Mouse (Mus musculus): ENCODE data around the gene Laptm5. TPM values are rescaled to one million over a fixed set of nuclear protein-coding genes. Genes with fewer than 3 reads are reported as not detected.

Gene Laptm5
- total RNA-seq (2021) = 10 to 100 TPM; 21.4 to 29.3 TPM
- long read RNA-seq, experiment 1, transcript Laptm5-207 (8 exons, 2,600 nt) = major isoform, 8 of 14 reads
- long read RNA-seq, experiment 1, partial matches to known transcripts = 4 of 14 reads
- long read RNA-seq, experiment 1, other reads (novel, unspliced or antisense) = 2 of 14 reads
- long read RNA-seq, experiment 2, transcript Laptm5-207 (8 exons, 2,600 nt) = major isoform, 10 of 22 reads
- long read RNA-seq, experiment 2, partial matches to known transcripts = 9 of 22 reads
- long read RNA-seq, experiment 2, other reads (novel, unspliced or antisense) = 3 of 22 reads

DNA sequence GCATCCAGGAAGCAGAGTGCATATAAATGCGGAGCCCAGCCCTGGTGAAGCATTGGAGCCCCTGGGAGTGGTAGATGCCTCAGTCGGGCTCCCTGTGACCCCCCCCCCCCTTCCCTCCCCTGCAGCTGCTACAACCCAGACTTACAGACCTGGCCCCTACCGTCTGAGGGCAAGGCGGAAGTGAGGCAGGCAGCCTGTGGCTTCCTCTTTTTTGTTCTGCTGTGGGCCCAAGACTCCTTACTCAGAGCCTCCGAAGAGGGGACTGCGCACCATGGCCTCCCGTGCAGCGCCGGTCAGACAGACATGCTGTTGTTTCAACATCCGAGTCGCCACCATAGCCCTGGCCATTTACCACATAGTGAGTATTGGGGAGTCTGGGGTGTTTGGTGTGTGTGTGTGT is at the start of gene Laptm5:
TSS of gene Laptm5 (plus strand) at position 49 of the 400 bp plus-strand sequence.
- DNase-seq (ENCODE audit: low spot score in 2 of 2) = no peak

DNA sequence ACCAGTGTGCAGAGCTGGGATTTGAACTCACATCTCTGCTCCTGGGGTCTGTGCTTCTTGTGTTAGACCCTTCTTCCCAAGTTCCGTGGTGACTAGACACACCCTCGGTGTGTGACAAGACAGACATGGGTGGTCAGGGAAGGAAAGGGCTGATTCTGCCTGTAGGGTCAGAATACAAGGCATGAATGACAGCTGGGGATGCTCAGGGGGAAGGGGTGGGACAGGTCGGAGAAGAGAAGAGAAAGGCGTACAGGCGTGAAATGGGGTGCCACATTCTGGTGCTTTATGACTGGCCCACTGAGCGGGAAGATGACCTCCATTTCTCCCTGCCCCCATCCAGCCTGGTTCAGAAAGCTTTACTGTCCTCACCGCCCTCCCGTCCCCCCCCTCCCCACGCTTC is 47.5 kb upstream of the Laptm5 start:
- DNase-seq (ENCODE audit: low spot score in 2 of 2) = no peak

DNA sequence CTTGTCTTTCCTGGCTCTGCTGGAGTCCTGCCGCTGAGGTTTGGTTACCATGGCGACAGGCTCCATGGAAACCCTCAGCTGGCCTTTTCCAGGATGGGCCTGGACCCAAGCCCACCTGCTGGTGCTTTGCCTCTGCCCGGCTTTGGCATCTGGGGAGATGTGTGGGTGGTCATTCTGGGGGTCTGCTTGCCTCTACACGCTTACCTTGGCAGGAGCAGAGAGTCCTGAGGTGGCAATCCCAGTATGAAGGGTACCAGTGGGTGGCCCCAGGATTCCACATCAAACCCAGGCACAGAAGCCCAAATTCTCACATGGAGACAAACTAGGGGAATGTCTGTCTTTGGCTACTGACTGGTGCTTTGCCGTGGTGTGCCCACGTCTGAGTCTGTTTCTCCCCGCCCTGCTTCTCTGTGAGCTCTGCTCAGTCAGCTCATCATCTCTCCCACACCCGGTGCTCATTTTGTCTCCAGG is 47.0 kb upstream of the Laptm5 start:
- DNase-seq (ENCODE audit: low spot score in 2 of 2) = no peak

DNA sequence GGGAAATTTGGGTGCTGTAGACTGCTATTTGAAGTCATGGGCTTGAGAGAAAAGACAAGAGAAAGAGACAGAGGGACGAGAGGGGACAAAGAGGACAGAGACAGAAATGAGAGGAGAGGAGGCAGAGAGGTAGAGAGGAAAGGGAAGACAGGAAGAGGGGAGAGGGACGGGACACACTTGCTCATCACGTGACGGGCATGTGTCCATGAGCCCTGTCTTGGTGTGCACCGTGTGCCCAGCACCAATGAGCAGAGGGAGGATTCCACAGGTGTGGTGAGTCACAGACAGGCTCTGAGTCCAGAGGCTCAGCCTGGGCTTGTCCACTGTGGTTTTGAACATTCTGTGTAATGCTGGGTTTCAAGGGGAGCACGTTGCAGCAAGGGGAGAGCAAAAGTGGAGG is 45.0 kb upstream of the Laptm5 start:
- no peak for DNase-seq (ENCODE audit: low spot score in 2 of 2)

DNA sequence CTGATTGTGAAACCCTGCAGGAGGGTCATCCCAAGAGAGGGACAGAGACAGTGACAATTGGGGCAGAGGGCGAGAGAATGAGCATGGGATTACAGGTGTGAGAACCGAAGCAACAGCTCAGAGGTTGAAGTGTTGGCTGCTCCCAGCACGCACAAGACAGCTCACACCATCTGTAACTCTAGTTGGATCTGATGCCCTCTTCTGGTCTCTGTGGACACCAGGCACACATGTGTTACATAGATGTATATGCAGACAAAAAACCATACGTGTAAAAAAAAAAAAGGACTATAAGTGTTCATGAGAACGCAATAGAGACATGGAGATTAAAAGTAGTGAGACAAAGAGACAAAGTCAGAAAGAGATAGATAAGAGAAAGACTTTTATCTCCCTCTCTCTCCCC is 44.1 kb upstream of the Laptm5 start:
- DNase-seq (ENCODE audit: low spot score in 2 of 2) = no peak

DNA sequence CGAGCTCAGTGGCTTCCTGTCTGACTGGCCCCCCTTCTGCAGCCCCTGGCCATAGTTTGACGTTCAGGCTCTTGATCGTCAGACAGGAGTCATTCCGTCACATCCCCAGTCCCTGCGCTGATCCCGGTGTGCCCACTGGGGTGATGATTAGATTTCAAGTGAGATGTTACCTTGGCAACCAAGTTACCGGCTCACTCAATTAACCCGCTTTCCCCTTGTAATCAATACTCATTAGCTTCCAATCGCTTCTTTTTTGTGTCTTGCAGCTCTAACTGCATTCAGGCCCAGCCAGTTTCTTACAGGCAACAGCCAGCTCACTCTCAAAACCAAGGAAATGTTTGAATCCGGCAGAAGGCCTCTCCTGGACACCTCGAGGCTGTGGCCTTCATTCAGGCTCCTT is 40.5 kb upstream of the Laptm5 start:
- no peak for DNase-seq (ENCODE audit: low spot score in 2 of 2)

DNA sequence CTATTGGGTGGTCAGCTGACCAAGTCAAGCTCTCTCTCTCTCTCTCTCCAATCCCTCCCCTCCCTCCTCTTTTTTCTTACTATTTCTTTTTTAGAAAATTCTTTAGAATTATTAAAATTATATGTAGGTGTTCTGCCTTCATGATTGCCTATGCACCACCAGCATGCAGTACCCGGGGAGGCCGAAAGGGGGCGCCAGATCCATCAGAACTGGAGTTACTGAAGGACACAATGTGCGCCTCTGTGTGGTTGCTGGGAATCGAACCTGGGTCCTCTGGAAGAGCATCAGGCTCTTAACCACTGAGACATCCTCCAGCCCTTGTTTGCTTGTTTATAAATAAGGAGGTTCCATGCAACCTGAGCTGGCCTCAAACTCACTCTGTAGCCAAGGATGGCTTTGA is 39.5 kb upstream of the Laptm5 start:
- no peak for DNase-seq (ENCODE audit: low spot score in 2 of 2)

DNA sequence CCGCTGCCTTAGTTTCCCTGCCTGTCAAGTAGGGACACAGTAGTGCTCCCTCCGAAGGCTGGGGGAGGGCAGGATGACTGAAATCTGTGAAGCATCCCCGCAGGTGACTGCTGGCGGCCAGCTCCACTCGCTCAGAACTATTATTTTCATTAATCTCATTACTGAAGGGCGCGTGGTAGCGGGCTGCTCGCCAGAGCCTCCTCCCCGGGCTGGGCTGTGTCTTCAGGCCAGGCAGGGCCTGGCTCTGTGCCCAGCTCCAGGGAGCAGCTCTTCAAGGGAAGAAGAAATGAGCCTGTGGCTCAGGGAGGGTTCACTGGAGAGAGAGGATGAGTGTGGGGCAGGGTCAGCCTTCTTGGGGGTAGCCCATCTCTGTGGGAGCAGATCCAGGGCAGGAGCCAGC is 38.3 kb upstream of the Laptm5 start:
- peak; percentile 37 to 58 for DNase-seq (ENCODE audit: low spot score in 2 of 2)

DNA sequence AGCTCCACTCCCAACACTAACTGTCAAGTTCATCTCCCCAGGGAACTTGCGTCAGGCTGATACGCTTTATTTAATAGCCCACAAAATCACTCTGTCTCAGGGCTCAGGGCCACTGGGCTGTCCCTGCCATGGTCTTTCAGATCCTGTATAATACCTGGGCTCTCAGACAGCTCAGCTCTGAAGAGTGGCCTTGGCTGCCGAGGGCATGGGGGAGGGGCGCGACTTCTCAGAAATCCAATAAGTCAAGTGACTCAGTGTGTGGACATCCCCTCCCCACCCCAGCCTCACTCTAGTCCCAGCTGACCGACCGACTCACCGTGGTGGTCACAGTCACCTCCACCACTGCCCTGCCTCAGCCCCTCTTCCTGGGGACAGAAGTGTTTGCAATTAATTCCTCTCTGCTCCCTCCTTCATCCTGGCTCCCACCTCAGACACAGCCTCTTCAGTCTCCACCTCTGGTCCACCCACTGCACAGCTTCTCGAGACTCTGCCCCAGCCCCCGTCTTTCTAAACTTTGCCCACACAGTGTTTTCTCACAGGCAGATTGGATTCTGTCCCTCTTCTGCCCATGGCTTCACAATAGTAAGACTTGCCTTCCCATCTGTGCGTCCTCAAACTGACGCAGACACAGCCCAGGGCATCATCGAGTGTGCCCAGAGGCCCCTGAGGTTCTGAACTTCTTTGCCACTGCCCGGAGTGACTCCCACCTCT is 36.8 kb upstream of the Laptm5 start:
- DNase-seq (ENCODE audit: low spot score in 2 of 2) = no peak

DNA sequence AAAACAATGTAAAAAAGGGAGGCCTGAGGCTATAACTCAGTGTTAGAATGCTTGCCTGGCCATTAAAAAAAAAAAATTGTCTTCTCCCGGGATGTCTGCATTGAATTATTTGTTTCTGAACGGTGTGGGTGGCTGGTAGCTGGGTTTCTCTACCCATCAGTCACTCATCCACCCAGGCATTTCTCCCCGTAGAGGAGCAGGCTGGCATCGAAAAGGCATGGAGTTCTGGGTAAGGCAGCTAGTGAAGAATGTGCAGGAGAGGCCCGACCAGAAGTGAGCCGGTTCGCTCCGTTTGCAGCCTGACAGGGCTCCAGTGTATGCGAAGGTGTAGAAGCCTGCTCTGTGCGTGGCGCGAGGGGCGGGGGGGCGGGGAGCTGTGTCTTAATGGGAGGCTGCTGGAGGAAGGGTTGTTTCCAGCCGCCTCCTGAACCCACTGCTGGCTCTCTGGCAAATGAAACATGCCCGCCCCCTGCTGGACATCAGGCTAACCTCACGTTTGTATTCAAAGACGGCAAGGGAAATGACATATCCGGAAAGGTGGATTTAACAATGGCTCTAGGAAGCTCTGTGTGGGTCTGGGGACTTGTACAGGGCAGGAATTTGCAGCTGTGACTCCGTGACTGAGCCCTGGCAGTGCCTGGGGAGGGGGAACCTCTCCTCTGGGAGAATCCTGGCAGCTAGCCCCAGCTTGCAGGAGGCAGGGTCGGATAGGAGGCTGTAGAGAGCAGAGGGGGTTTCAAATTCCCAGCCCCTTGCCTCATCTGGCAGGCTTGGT is 34.5 kb upstream of the Laptm5 start:
- DNase-seq (ENCODE audit: low spot score in 2 of 2) = peak; percentile 72 to 82

DNA sequence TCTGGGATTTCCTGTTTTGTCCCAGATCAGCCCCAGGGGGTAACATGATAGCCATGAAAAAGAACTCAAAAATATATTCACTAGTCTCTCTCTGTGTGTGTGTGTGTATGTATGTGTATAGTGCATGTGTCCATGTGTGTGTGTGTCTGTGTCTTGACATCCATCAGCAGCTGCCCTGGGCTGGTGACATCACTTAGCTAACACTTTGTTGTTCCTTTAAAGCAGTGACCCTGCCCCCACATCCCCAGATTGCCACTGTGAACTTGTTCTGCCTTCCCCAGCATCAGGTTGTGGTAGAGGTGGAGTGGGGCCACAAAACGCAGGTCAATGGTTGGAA is 33.9 kb upstream of the Laptm5 start:
- no peak for DNase-seq (ENCODE audit: low spot score in 2 of 2)

DNA sequence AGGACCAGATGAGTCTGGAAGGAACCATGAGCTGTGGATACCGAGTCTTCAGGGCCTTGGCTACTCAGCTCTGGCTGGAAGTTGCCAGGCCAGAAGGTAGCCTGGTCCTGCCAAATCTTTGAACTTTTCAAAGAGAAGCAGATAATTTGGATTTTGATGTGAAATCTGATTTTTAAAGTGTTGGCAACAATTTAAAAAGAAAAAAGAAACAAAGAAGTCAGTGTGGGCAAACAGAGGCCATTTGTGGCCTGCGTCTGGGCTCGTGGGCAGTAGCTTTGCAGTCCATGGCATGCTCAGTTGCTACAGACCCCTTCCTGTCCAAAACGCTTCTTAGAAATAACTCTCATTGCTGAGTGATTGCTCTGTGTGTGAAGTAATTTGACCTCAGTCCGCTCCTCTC is 31.6 kb upstream of the Laptm5 start:
- no peak for DNase-seq (ENCODE audit: low spot score in 2 of 2)

DNA sequence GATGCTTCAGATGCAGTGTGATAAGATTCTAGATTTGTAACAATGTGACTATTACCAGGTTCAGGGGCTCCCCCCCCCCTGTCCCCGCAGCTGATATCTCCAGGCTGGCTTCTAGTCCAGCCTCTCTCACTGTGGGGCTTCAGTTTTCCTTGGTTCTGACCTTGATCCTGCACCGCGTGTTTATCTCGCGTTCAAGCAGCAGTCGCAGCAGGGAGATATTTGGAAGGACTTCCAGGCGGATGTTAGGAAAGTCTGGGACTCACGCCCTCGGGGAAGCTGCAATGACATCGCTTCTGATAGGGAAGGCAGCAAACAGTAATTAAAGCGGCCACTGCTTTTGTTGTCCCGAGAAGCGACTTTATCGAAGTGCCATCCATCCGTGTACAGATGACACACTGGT is 30.2 kb upstream of the Laptm5 start:
- no peak for DNase-seq (ENCODE audit: low spot score in 2 of 2)

DNA sequence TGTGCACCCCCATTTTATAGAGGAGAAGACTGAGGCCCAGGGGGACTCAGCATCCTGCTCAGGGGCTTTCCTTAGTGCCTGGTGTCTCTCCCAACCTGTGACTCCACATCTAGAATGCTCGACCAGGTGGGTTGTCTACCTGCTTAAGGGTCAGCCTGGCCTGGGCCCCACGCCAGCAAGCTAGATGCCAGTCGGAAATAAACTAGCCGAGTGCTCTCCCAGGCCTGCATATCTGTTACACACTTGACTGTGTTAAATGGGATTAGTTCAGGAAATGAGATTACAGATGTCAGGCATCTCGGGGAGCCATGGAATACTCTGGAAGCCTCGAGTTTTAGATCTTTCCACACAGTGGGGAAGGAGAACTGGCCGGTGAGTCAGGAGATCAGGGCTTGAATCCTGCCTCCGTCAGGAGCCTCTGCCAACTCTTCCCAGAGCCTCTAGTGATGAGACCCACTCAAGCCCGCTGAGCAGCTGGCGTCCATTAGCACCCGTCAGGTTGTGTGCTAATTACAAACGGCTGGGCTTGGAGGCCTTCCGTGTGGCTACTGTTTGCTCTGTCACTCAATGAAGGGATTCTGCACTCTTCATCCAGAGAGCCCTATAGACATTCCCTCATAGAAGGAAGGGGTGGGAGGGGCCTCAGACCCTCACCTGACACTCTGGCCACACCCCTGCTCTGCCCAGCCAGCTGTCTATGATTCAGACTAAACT is 28.9 kb upstream of the Laptm5 start:
- no peak for DNase-seq (ENCODE audit: low spot score in 2 of 2)

DNA sequence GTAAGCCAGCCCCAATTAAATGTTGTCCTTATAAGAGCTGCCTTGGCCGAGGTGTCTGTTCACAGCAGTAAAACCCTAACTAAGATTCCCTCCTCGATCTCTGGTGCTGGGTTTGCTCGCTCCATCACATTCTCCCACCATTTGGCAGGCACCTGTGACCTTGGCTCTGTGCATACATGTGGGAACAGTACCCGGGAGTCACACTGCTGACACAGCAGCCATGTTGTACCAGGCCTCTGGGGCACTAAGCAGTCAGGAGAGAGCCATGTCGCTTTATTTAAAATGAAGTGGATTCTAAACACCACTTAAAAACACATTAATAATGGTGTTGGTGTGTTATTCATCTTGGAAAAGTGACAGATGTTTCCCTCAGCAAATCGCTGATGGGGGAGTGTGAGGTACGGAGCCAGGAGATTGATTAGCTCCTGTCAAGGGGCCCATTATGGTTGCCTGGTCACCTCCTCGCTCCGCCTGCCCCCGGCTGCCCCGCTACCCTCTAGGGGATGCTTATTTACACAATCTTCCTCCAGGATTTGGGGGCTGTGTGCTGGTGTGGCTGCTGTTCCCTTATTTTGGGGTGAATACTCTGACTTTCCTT is 25.7 kb upstream of the Laptm5 start:
- no peak for DNase-seq (ENCODE audit: low spot score in 2 of 2)

DNA sequence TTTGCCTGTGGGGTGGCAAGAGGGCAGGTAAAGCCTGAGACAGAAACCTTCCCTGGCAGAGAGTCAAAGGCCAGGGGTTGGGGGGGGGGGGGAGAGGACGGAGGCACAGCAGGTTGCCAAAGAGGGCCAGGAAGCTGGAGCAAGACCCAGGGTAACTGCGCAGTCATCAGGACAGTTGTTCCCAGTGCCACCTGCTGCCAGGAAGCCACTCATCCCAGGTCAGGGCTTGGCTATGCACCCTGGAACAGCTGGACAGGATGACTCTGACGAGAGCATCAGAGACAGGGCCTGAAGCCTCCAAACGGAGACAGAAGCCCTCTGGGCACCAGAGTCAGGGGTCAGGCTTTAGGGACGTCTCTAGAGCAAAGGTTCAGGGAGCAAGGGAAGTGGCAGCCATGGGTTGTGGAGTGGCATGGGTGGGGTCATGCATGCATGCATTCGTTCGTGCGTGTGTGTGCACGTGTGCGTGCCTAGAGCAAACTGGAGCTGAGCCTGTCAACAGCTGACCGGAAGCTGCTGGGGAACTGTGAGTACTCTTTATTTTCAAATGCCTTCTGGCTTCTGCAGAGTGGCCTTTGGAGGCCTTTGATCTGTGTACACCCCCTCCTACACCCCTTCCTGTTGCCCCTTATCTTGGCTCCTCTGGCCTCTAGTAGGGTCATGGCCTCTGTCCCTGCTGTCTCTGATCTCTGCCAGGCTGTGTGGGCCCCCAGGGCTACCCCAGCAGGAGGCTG is 23.0 kb upstream of the Laptm5 start:
- no peak for DNase-seq (ENCODE audit: low spot score in 2 of 2)

DNA sequence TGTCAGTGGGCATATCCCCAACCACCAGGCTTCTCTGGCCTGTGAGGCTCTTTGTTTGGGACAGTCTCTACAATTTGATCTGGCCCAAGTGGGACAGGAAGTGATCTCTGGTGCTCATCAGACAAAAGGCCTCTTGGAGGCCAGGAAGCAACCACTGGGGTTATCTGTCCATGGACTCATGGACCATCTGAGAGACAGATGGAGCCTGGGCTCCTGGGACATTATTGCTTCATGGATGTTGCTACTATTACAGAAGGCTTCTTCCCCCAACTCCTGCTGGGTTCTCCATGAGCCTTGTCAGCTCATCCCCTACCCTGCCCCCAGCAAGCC is 22.4 kb upstream of the Laptm5 start:
- DNase-seq (ENCODE audit: low spot score in 2 of 2) = no peak

DNA sequence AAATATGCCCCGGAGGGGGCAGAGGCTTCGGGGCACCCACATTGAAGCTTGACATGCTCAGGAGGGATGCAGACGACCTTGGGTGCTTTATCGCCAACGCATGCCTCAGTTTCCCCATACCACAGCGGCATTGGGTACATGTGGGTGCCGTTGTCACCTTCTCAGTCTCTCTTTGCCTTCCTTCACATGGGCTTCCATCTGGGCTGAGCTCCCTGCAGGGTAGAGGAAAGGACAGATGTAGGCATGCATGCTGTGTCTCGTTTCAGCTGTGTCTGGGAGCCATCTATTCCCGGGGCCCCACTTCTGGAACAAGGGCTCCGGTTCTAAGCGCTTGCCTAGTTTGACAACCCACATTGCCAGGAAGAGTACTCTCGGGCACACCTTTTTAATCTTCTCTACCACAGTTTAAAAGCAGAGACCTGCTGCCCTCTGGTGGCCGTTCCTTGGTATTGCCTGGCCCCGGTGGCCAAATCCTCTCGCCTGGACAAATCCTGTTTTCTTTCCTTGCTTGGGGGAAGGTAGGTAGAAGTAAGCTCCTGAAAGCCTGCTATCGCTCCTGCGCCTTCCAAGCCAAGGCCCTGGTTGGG is 20.8 kb upstream of the Laptm5 start:
- DNase-seq (ENCODE audit: low spot score in 2 of 2) = peak; percentile 52 to 61

DNA sequence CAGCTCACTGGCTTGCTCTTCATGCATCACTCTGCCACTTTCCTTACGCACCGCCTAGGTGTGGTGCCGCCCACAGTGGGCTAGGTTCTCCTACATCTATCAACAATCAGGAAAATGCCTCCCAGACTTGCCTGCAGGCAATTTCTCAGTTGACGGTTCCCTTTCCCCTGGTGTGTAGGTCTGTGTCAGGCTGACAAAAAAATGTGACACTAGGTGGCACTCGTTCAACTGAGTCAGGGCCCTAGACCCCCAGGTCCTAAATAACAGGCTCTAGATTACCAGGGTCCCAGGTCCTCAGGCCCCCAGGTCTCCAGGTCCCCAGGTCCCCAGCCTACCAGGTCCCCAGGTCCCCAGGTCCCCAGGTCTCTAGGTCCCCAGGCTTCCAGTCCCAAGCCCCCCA is 19.2 kb upstream of the Laptm5 start:
- no peak for DNase-seq (ENCODE audit: low spot score in 2 of 2)

DNA sequence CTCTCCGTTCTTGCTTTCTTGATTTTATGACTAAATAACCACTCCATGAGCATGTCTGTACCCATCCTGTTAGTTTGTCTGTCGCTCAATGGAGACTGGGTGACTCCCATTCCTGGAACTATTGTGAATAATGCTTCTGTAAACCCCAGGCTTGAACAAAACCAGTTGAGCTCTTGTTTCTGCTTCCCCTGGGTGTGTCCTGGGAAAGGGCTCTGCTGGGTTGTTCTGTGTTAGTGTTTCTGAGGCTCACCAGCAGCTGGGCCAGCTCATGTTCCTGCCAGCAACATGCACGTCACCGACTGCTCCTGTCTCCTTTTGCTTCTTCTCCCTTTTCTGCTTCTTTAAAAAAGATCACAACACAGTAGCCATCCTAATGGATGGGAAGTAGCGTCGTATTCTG is 17.2 kb upstream of the Laptm5 start:
- no peak for DNase-seq (ENCODE audit: low spot score in 2 of 2)

Data from adrenal gland, postnatal 4 days (tissue).